Mouse (Mus musculus) forebrain, embryonic 13.5 days (tissue): ENCODE measurements at regions not wholly inside any gene's neighbourhood (a gene's known extent, or its start where the extent isn't known, plus 50 kb on each side); places are given as distances from the start of the nearest gene placed in this dataset.

Source experiments
- ATAC-seq: fragments of 200-750 bp; cut with Nextera tagmentation; 2 replicates; pipeline ENCODE4 v1.8.0; 2017
- H3K27ac ChIP-seq: fragments of 300-500 bp; sonication (generic); 2 replicates; pipeline ENCODE4 v1.5.1; 2015; ENCODE audit warnings: inconsistent platforms, mild to moderate bottlenecking, moderate library complexity
- H3K27me3 ChIP-seq: fragments of 300-500 bp; sonication (generic); 2 replicates; pipeline ENCODE4 v1.6.1; 2015; ENCODE audit warnings: mild to moderate bottlenecking, inconsistent platforms
- H3K36me3 ChIP-seq: fragments of 300-500 bp; sonication (generic); 2 replicates; pipeline ENCODE4 v1.6.1; 2015; ENCODE audit warnings: mild to moderate bottlenecking, inconsistent platforms; ENCODE audit not compliant: poor library complexity, severe bottlenecking
- H3K4me1 ChIP-seq: fragments of 300-500 bp; sonication (generic); 2 replicates; pipeline ENCODE4 v1.6.1; 2015; ENCODE audit warnings: inconsistent platforms
- H3K4me2 ChIP-seq: fragments of 300-500 bp; sonication (generic); 2 replicates; pipeline ENCODE4 v1.6.1; 2015; ENCODE audit warnings: inconsistent platforms, mild to moderate bottlenecking, moderate library complexity
- H3K4me3 ChIP-seq: fragments of 300-500 bp; sonication (generic); 2 replicates; pipeline ENCODE4 v1.5.1; 2015; ENCODE audit warnings: mild to moderate bottlenecking, inconsistent platforms
- H3K9ac ChIP-seq: fragments of 300-500 bp; sonication (generic); 2 replicates; pipeline ENCODE4 v1.6.1; 2015; ENCODE audit warnings: mild to moderate bottlenecking, inconsistent platforms
- H3K9me3 ChIP-seq: fragments of 300-500 bp; sonication (generic); replicated peaks from 2 replicates; pipeline ENCODE4 v1.6.1; 2016; ENCODE audit warnings: inconsistent platforms
- WGBS: fragments of 180-500 bp; shearing (Covaris S2); methylation state at CpG from one replicate; pipeline ENCODE4 v1.1.7; 2015; 5-methylcytosine and 5-hydroxymethylcytosine counted together

- Histone ChIP-seq H3K27me3 (no peaks in the 10 kb centered on the region), H3K27ac (peak overlapping the region; percentile 77), H3K4me3 (no peak overlapping the region), H3K4me1 (peaks cover 11% of the 10 kb centered on the region; the same call in 1 of the 2 replicates), H3K36me3 (no peaks in the 10 kb centered on the region), H3K9me3 (no peaks in the 10 kb centered on the region), H3K4me2 (peak overlapping the region; percentile 17; the same call in 1 of the 2 replicates), H3K9ac (no peak overlapping the region)
- WGBS, result 37% methylated on average over 4 of the region's 4 CpGs
- peak; percentile 88 for ATAC-seq
Measured at GRCm38 (mm10) chr5:85571967-85572366, 493.4 kb downstream of the Cenpc1 start.

- Histone ChIP-seq H3K4me3 (no peak overlapping the region), H3K9ac (no peak overlapping the region), H3K4me2 (peak overlapping the region; percentile 17; the same call in 1 of the 2 replicates), H3K27me3 (no peaks in the 10 kb centered on the region), H3K36me3 (no peaks in the 10 kb centered on the region), H3K27ac (peak overlapping the region; percentile 77), H3K4me1 (peaks cover 11% of the 10 kb centered on the region; the same call in 1 of the 2 replicates), H3K9me3 (no peaks in the 10 kb centered on the region)
- WGBS, result 47% methylated on average over 3 of the region's 3 CpGs
- peak; percentile 86 for ATAC-seq
Measured at GRCm38 (mm10) chr5:85571381-85571780, 494.0 kb downstream of the Cenpc1 start.

DNA sequence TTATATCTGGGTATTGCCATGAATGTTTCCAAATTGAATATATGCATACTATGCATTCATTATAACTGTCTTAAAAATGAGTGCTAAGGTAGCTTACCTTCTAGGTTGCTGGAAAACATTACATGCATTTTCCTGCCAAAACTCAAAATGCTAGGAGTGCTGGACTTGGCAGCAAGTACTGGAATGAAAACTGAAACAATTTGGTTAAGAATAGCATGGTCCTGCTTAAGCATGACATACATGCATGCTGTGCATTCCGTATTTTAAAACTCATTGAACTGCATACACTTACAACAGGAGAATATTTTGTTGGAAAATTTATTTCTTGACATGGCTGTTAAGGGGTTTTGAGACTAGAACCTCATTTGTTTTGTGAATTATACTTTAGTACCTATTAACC lies 529.1 kb downstream of the Cenpc1 start:
- no peak overlapping the region for H3K4me3 ChIP-seq
- H3K27ac ChIP-seq, result no peak overlapping the region
- no peak overlapping the region for H3K9ac ChIP-seq
- no peaks in the 10 kb centered on the region for H3K4me1 ChIP-seq
- no peaks in the 10 kb centered on the region for H3K27me3 ChIP-seq
- H3K9me3 ChIP-seq, result no peaks in the 10 kb centered on the region
- 62% methylated on average over 1 of the region's 1 CpGs for WGBS
- no peak overlapping the region for H3K4me2 ChIP-seq
- no peak for ATAC-seq
- H3K36me3 ChIP-seq, result no peaks in the 10 kb centered on the region

- no peaks in the 10 kb centered on the region for H3K9me3 ChIP-seq
- no peaks in the 10 kb centered on the region for H3K36me3 ChIP-seq
- no peak overlapping the region for H3K9ac ChIP-seq
- H3K4me1 ChIP-seq, result 0 out of 2 replicates have a peak, but pooled peaks cover 6% of the 10 kb centered on the region
- WGBS, result 72% methylated on average over 10 of the region's 10 CpGs
- H3K4me3 ChIP-seq, result no peak overlapping the region
- no peak overlapping the region for H3K27ac ChIP-seq
- H3K4me2 ChIP-seq, result no peak overlapping the region
- no peak for ATAC-seq
- H3K27me3 ChIP-seq, result no peaks in the 10 kb centered on the region
Measured at GRCm38 (mm10) chr5:85525385-85526194, 539.8 kb downstream of the Cenpc1 start.

- WGBS, result 88% methylated on average over 1 of the region's 1 CpGs
- H3K27ac ChIP-seq, result no peak overlapping the region
- H3K4me1 ChIP-seq, result no peaks in the 10 kb centered on the region
- no peaks in the 10 kb centered on the region for H3K9me3 ChIP-seq
- H3K4me2 ChIP-seq, result no peak overlapping the region
- no peaks in the 10 kb centered on the region for H3K27me3 ChIP-seq
- no peak overlapping the region for H3K9ac ChIP-seq
- H3K4me3 ChIP-seq, result no peak overlapping the region
- no peaks in the 10 kb centered on the region for H3K36me3 ChIP-seq
- ATAC-seq, result no peak
Measured at GRCm38 (mm10) chr5:85505244-85505643, 560.1 kb downstream of the Cenpc1 start.

DNA sequence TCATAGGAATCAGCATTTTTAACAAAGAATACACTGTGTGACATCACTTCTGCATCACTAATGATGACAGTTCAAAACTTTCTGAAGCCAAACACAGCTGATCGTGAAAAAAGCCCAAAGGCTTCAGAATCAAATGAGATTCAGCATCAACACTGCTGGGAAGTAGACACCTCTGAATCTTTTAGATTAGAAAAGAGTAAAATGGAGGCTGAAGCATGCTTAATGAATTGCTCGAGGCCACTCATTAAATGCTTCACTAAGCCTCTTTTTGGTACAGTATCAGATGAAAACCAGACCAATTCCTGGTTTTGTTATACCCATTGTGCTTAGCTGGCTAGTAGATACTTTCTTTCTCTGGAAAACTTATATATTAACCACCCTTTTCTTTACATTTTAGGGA lies 568.1 kb downstream of the Cenpc1 start:
- Histone ChIP-seq H3K9me3 (no peaks in the 10 kb centered on the region), H3K36me3 (no peaks in the 10 kb centered on the region), H3K4me3 (no peak overlapping the region), H3K4me1 (no peaks in the 10 kb centered on the region), H3K9ac (no peak overlapping the region), H3K4me2 (no peak overlapping the region), H3K27ac (no peak overlapping the region), H3K27me3 (no peaks in the 10 kb centered on the region)
- WGBS, result 32% methylated on average over 2 of the region's 2 CpGs
- 0 out of 2 replicates have a peak, but pooled peaks have one; percentile 38 for ATAC-seq

GRCm38 (mm10) chr5:85485733-85486322 lies 579.6 kb downstream of the Cenpc1 start:
- Histone ChIP-seq H3K27ac (peak overlapping the region; percentile 35; the same call in 1 of the 2 replicates), H3K27me3 (no peaks in the 10 kb centered on the region), H3K4me2 (no peak overlapping the region), H3K9me3 (no peaks in the 10 kb centered on the region), H3K9ac (no peak overlapping the region), H3K36me3 (no peaks in the 10 kb centered on the region), H3K4me1 (peaks cover 3% of the 10 kb centered on the region; the same call in 1 of the 2 replicates), H3K4me3 (no peak overlapping the region)
- peak; percentile 80 for ATAC-seq
- 50% methylated on average over 2 of the region's 2 CpGs for WGBS

- Histone ChIP-seq H3K4me1 (peaks cover 3% of the 10 kb centered on the region; the same call in 1 of the 2 replicates), H3K9me3 (no peaks in the 10 kb centered on the region), H3K9ac (no peak overlapping the region), H3K36me3 (no peaks in the 10 kb centered on the region), H3K4me2 (no peak overlapping the region), H3K4me3 (no peak overlapping the region), H3K27ac (no peak overlapping the region), H3K27me3 (no peaks in the 10 kb centered on the region)
- peak; percentile 77; the same call in 1 of the 2 replicates for ATAC-seq
Measured at GRCm38 (mm10) chr5:85485157-85485556, 580.2 kb downstream of the Cenpc1 start.

DNA sequence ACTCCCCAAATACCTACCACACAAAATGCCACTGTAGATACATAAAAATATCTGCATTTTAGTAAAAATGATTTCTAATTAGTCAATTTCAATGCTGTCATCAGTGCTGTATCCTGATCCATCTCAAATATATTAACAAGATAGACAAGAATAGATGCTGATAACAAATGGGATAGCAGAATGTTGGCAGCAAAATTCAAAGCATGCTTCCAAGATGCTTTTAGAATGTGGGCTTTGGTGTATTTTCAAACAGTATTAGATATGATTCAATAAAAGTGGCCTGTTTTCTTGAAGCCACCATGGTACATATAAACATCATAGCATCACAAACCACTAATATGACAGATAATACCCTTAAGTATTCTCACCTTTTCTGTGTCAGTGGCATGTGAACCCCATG lies 597.6 kb downstream of the Cenpc1 start:
- no peaks in the 10 kb centered on the region for H3K9me3 ChIP-seq
- no peak overlapping the region for H3K27ac ChIP-seq
- no peak overlapping the region for H3K4me2 ChIP-seq
- H3K4me1 ChIP-seq, result no peaks in the 10 kb centered on the region
- H3K27me3 ChIP-seq, result no peaks in the 10 kb centered on the region
- no peaks in the 10 kb centered on the region for H3K36me3 ChIP-seq
- ATAC-seq, result no peak
- no peak overlapping the region for H3K4me3 ChIP-seq
- H3K9ac ChIP-seq, result no peak overlapping the region

DNA sequence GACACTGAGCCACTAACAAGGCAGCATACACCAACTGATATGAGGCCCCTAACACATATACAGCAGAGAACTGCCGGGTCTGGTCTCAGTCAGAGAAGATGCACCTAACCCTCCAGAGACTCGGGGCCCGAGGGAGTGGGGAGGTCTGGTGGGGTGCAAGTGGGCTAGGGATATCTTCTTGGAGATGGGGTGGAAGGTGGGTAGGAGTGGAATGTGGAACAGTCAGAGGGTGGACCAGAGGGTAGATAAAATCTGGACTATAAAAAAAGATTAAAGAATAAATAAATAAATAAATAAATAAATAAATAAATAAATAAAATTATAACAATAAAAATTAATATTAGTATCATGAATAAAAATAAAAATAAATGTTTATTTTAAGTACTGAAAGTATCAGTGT lies 598.2 kb downstream of the Cenpc1 start:
- Histone ChIP-seq H3K27ac (no peak overlapping the region), H3K9me3 (no peaks in the 10 kb centered on the region), H3K4me2 (no peak overlapping the region), H3K4me1 (no peaks in the 10 kb centered on the region), H3K36me3 (no peaks in the 10 kb centered on the region), H3K9ac (no peak overlapping the region), H3K27me3 (no peaks in the 10 kb centered on the region), H3K4me3 (no peak overlapping the region)
- ATAC-seq, result no peak
- WGBS, result 92% methylated on average over 3 of the region's 3 CpGs
